Mouse (Mus musculus): ENCODE results near the gene Fbxw9. TPM values are rescaled to one million over a fixed set of nuclear protein-coding genes. Genes with fewer than 3 reads are reported as not detected.

Gene Fbxw9
- polyA plus RNA-seq (2021; fragmentation: Nextera tagmentation) = 12.5 and 21.0 TPM in 2 replicates
- long read RNA-seq, experiment 1, transcript Fbxw9-201 (10 exons, 1,907 nt) = major isoform, 52 of 101 reads
- long read RNA-seq, experiment 1, transcript Fbxw9-203 (9 exons, 1,993 nt) = minor isoform, 22 of 101 reads
- long read RNA-seq, experiment 1, partial matches to known transcripts = 3 of 101 reads
- long read RNA-seq, experiment 1, other reads (novel, unspliced or antisense) = 21 of 101 reads
- long read RNA-seq, experiment 2, transcript Fbxw9-201 (10 exons, 1,907 nt) = major isoform, 19 of 28 reads
- long read RNA-seq, experiment 2, partial matches to known transcripts = 2 of 28 reads
- long read RNA-seq, experiment 2, other reads (novel, unspliced or antisense) = 5 of 28 reads

GRCm38 (mm10) chr8:85059879-85060616 lies at the start of gene Fbxw9:
TSS of gene Fbxw9 (plus strand) at chr8:85060055.

GRCm38 (mm10) chr8:85014431-85014830 lies 45.4 kb upstream of the Fbxw9 start, which contains the start of gene Best2:
TSS of gene Best2 (minus strand) at chr8:85014531.

GRCm38 (mm10) chr8:85025098-85025932 lies 34.5 kb upstream of the Fbxw9 start, which contains the start of gene Asna1:
TSS of gene Asna1 (minus strand) at chr8:85025281.

GRCm38 (mm10) chr8:85026670-85027515 lies 33.0 kb upstream of the Fbxw9 start, which contains the start of gene Trir:
TSS of gene Trir (plus strand) at chr8:85026823.

DNA sequence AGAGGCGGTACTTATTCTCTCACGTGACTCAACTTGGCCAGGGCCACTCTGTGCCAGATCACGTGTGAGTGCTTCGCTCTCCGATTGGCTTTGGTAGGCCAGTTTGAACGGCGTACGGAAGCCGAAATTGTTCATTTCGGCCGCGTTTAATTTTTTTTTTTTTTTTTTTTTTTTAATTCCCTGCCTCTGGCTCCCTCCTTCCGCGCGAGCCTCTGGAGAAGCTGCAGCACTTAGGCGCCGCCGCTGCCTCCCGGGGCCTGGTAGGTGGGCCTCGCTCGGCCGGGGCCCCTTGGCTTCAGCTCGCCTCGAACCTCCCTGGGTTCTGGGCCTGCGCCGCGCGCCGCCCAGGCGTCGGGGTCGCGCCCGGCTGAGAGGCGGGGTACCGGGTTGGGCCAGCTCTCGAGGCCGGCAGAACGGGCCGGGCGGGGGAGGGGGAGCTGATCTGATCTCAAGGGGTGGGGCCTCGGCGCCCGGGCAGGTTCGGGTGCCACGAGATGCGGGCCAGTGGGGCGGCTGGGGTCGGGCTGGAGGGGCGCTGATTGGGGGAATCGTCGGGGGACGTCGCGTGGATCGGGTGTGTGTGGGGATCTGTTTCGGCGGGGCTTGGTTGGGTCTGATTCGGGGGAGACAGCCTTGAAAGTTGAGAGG lies 23.0 kb upstream of the Fbxw9 start, which contains the start of gene Tnpo2:
TSS of gene Tnpo2 (plus strand) at position 198 of the 648 bp plus-strand sequence.

GRCm38 (mm10) chr8:85067982-85068381 lies 8.1 kb downstream of the Fbxw9 start, which contains the start of gene Gm5741:
TSS of gene Gm5741 (minus strand) at chr8:85067982.

GRCm38 (mm10) chr8:85071514-85072281 lies 11.8 kb downstream of the Fbxw9 start, which contains the start of gene Dhps:
TSS of gene Dhps (plus strand) at chr8:85071757.

GRCm38 (mm10) chr8:85080532-85081215 lies 20.8 kb downstream of the Fbxw9 start, which contains the start of gene Wdr83os:
TSS of gene Wdr83os (plus strand) at chr8:85080740.

DNA sequence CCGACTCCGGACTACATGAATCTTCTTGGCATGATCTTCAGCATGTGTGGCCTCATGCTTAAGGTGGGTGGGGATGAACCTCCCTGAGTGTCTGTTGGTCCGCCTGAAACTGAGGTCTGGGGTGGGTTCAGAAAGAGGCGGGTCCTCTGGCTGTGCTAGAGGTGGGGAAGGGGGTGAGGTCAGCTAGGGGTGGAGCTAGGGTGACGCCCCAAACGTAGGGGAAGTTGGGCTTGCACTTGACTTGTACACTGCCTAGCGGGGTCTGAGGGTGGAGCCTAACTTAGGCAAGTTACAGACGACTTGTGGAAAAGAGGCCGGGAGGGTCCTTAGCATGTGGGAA lies 21.3 kb downstream of the Fbxw9 start, which contains the start of gene Wdr83:
TSS of gene Wdr83 (minus strand) at position 91 of the 340 bp plus-strand sequence.

GRCm38 (mm10) chr8:85083108-85083813 lies 23.4 kb downstream of the Fbxw9 start, which contains the start of gene Man2b1:
TSS of gene Man2b1 (plus strand) at chr8:85083270.

Other genes with a start within 250 kb of the Fbxw9 start
- gene Dand5, start 237.2 kb upstream of the Fbxw9 start, polyA plus RNA-seq (2021; fragmentation: Nextera tagmentation) = 19.8 and 22.2 TPM in 2 replicates
- gene Gadd45gip1, start 228.5 kb upstream of the Fbxw9 start, polyA plus RNA-seq (2021; fragmentation: Nextera tagmentation) = 46.3 and 55.1 TPM in 2 replicates
- 149 and 190 TPM in 2 replicates for gene Rad23a, start 219.4 kb upstream of the Fbxw9 start, polyA plus RNA-seq (2021; fragmentation: Nextera tagmentation)
- gene Calr, start 213.1 kb upstream of the Fbxw9 start, polyA plus RNA-seq (2021; fragmentation: Nextera tagmentation) = 138 and 151 TPM in 2 replicates
- gene Farsa, start 203.1 kb upstream of the Fbxw9 start, polyA plus RNA-seq (2021; fragmentation: Nextera tagmentation) = 20.6 and 22.2 TPM in 2 replicates
- 7.5 and 8.4 TPM in 2 replicates for gene Syce2, start 187.9 kb upstream of the Fbxw9 start, polyA plus RNA-seq (2021; fragmentation: Nextera tagmentation)
- gene Gcdh, start 166.1 kb upstream of the Fbxw9 start, polyA plus RNA-seq (2021; fragmentation: Nextera tagmentation) = 19.7 and 26.0 TPM in 2 replicates
- gene Klf1, start 158.1 kb upstream of the Fbxw9 start, polyA plus RNA-seq (2021; fragmentation: Nextera tagmentation) = 0.12 and 0.31 TPM in 2 replicates
- gene Dnase2a, start 151.5 kb upstream of the Fbxw9 start, polyA plus RNA-seq (2021; fragmentation: Nextera tagmentation) = 4.7 and 4.8 TPM in 2 replicates
- 9.3 and 21.9 TPM in 2 replicates for gene Mast1, start 122.7 kb upstream of the Fbxw9 start, polyA plus RNA-seq (2021; fragmentation: Nextera tagmentation)
- gene Rtbdn, start 113.1 kb upstream of the Fbxw9 start, polyA plus RNA-seq (2021; fragmentation: Nextera tagmentation) = 0.22 and 0.26 TPM in 2 replicates
- not detected in 2 replicates for gene Gm49661, start 90.6 kb upstream of the Fbxw9 start, polyA plus RNA-seq (2021; fragmentation: Nextera tagmentation)
- gene Prdx2, start 90.5 kb upstream of the Fbxw9 start, polyA plus RNA-seq (2021; fragmentation: Nextera tagmentation) = 606 and 755 TPM in 2 replicates
- gene Rnaseh2a, start 90.3 kb upstream of the Fbxw9 start, polyA plus RNA-seq (2021; fragmentation: Nextera tagmentation) = 49.5 and 54.5 TPM in 2 replicates
- gene Junb, start 81.3 kb upstream of the Fbxw9 start, polyA plus RNA-seq (2021; fragmentation: Nextera tagmentation) = 127 and 330 TPM in 2 replicates
- 4.2 and 6.7 TPM in 2 replicates for gene Hook2, start 69.5 kb upstream of the Fbxw9 start, polyA plus RNA-seq (2021; fragmentation: Nextera tagmentation)
- not detected in 2 replicates for gene Best2, start 45.5 kb upstream of the Fbxw9 start, polyA plus RNA-seq (2021; fragmentation: Nextera tagmentation)
- gene Asna1, start 34.8 kb upstream of the Fbxw9 start, polyA plus RNA-seq (2021; fragmentation: Nextera tagmentation) = 30.3 and 93.5 TPM in 2 replicates
- 31.7 and 158 TPM in 2 replicates for gene Trir, start 33.2 kb upstream of the Fbxw9 start, polyA plus RNA-seq (2021; fragmentation: Nextera tagmentation)
- gene Tnpo2, start 23.1 kb upstream of the Fbxw9 start, polyA plus RNA-seq (2021; fragmentation: Nextera tagmentation) = 25.2 and 34.4 TPM in 2 replicates
- gene Gm5741, start 7.9 kb downstream of the Fbxw9 start, polyA plus RNA-seq (2021; fragmentation: Nextera tagmentation) = not detected in 2 replicates
- 72.9 and 74.5 TPM in 2 replicates for gene Dhps, start 11.7 kb downstream of the Fbxw9 start, polyA plus RNA-seq (2021; fragmentation: Nextera tagmentation)
- gene Wdr83os, start 20.7 kb downstream of the Fbxw9 start, polyA plus RNA-seq (2021; fragmentation: Nextera tagmentation) = 114 and 122 TPM in 2 replicates
- 30.0 and 38.6 TPM in 2 replicates for gene Wdr83, start 21.3 kb downstream of the Fbxw9 start, polyA plus RNA-seq (2021; fragmentation: Nextera tagmentation)
- 13.9 and 19.1 TPM in 2 replicates for gene Man2b1, start 23.2 kb downstream of the Fbxw9 start, polyA plus RNA-seq (2021; fragmentation: Nextera tagmentation)
- gene Zfp791, start 63.0 kb downstream of the Fbxw9 start, polyA plus RNA-seq (2021; fragmentation: Nextera tagmentation) = 1.3 and 1.7 TPM in 2 replicates
- not detected in 2 replicates for gene Cks1brt, start 91.9 kb downstream of the Fbxw9 start, polyA plus RNA-seq (2021; fragmentation: Nextera tagmentation)
- not detected in 2 replicates for gene Olfr371, start 165.9 kb downstream of the Fbxw9 start, polyA plus RNA-seq (2021; fragmentation: Nextera tagmentation)
- gene Orc6, start 239.6 kb downstream of the Fbxw9 start, polyA plus RNA-seq (2021; fragmentation: Nextera tagmentation) = 44.4 and 46.6 TPM in 2 replicates
- gene Vps35, start 239.7 kb downstream of the Fbxw9 start, polyA plus RNA-seq (2021; fragmentation: Nextera tagmentation) = 68.8 and 96.4 TPM in 2 replicates

All from left cerebral cortex, adult 6 months (tissue).